Mouse (Mus musculus): ENCODE data around the gene Gm12184.

DNA sequence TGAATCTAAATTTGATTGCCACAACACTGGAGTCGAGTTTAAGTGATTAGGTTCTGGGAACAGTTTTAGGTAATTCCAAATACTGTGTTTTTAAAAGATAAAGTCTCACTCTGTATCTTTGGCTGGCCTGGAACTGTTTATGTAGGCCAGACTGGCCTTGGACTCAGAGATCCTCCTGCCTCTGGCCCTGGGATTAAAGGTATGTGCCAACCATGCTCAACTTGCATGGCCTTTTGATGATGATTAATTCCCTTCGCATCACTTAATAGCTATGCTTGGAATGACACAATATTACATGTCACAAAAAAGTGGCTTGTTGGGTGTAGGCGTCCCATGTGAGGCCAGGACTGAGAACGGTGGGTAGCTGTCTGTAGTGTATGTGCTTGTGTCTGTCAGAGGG lies 25.7 kb upstream of the Gm12184 start:
- TF ChIP-seq ZC3H11A (IDR thresholded peaks at IDR 0.05; ENCODE audit: borderline replicate concordance, low read depth, low read length) (no peak), ZNF384 (IDR thresholded peaks at IDR 0.05; ENCODE audit: low read depth, low read length) (no peak)

All from ES-E14 (cell line).